In the genomic region with DNA sequence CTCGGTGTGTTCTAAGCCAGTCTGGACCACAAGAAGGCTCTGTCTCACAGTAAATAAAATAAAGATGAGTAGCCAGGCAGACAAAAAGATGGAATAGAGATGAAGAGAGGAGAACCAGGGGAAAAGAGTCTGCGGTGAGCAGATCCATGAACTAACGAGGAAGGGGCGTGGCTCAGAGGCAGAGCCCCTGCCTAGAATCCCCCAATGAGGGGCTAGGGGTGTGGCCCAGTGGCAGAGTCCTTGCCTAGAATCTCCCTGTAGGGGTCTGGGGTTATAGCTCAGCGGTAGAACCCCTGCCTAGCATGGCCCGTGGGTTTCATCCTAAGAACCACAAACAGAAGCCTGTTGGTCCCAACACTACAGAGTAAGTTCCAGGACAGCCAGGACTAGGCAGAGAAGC, we compare ENCODE assay signal across 11 mouse cellular contexts. TPM values are rescaled to one million over a fixed set of nuclear protein-coding genes. Genes with fewer than 3 reads are reported as not detected.
DNase-seq lines count a peak whose midpoint lies in the region; ATAC-seq and TF ChIP-seq lines count a peak whose summit lies in the region.
"Had no signal": no experiment of that assay in that cellular context is flagged by ENCODE, and none has a peak within 500 bp of the region (broad histone marks: within the 10 kb centered on the region; RNA-seq: fewer than 3 reads in every experiment).

No protein-coding gene starts in this region.

- DNase-seq in kidney, postnatal 36 days: no peak
- DNase-seq in layer of hippocampus, adult 18-20 months (ENCODE audit: low spot score in 2 of 2): no peak
- DNase-seq in testis, postnatal 14 days (ENCODE audit: low spot score): no peak

- ATAC-seq in forebrain, embryonic 12.5 days (ENCODE audit: low FRiP score): no peak
- no peak for ATAC-seq in forebrain, embryonic 15.5 days (replicated peaks)
- ATAC-seq in kidney, embryonic 15.5 days (replicated peaks; ENCODE audit: low FRiP score): no peak
- no peak for ATAC-seq in embryonic facial prominence, embryonic 15.5 days (ENCODE audit: insufficient number of reproducible peaks, low FRiP score, low TSS enrichment, low read depth)

- H3K36me3 ChIP-seq in forebrain, embryonic 12.5 days (replicated peaks): peaks cover 18% of the 10 kb centered on the region
- H3K36me3 ChIP-seq in forebrain, embryonic 15.5 days: peaks cover 7% of the 10 kb centered on the region; the same call in 1 of the 2 replicates
- peaks cover 30% of the 10 kb centered on the region for H3K36me3 ChIP-seq in kidney, embryonic 15.5 days
- H3K36me3 ChIP-seq in E14TG2a.4 (ENCODE audit: insufficient read depth, low read length): peaks cover 23% of the 10 kb centered on the region
- H3K36me3 ChIP-seq in embryonic facial prominence, embryonic 15.5 days: peaks cover 30% of the 10 kb centered on the region

- H3K27ac ChIP-seq in forebrain, embryonic 12.5 days: no peak overlapping the region
- H3K27ac ChIP-seq in forebrain, embryonic 15.5 days (replicated peaks): no peak overlapping the region
- no peak overlapping the region for H3K27ac ChIP-seq in kidney, embryonic 15.5 days
- H3K27ac ChIP-seq in embryonic facial prominence, embryonic 15.5 days (replicated peaks): no peak overlapping the region

- H3K9ac ChIP-seq in forebrain, embryonic 12.5 days: no peak overlapping the region
- H3K9ac ChIP-seq in forebrain, embryonic 15.5 days (replicated peaks): no peak overlapping the region
- no peak overlapping the region for H3K9ac ChIP-seq in kidney, embryonic 15.5 days
- H3K9ac ChIP-seq in embryonic facial prominence, embryonic 15.5 days: no peak overlapping the region

- peak overlapping the region; percentile 21; the same call in 1 of the 2 replicates for H3K4me2 ChIP-seq in forebrain, embryonic 12.5 days
- H3K4me2 ChIP-seq in forebrain, embryonic 15.5 days (replicated peaks): no peak overlapping the region
- H3K4me2 ChIP-seq in kidney, embryonic 15.5 days: 0 out of 2 replicates have a peak overlapping the region, but pooled peaks have one; percentile 7
- H3K4me2 ChIP-seq in embryonic facial prominence, embryonic 15.5 days (replicated peaks): peak overlapping the region; percentile 31

- no peak for TF ChIP-seq CTCF in E14TG2a.4 (conservative IDR thresholded peaks at IDR 0.05; ENCODE audit: low read length)

- H3K27me3 ChIP-seq in forebrain, embryonic 12.5 days: 0 out of 2 replicates have a peak, but pooled peaks cover 4% of the 10 kb centered on the region
- no peaks in the 10 kb centered on the region for H3K27me3 ChIP-seq in forebrain, embryonic 15.5 days
- no peaks in the 10 kb centered on the region for H3K27me3 ChIP-seq in kidney, embryonic 15.5 days
- no peaks in the 10 kb centered on the region for H3K27me3 ChIP-seq in E14TG2a.4 (ENCODE audit: insufficient read depth, low read length)
- no peaks in the 10 kb centered on the region for H3K27me3 ChIP-seq in embryonic facial prominence, embryonic 15.5 days

- no peaks in the 10 kb centered on the region for H3K9me3 ChIP-seq in forebrain, embryonic 12.5 days
- H3K9me3 ChIP-seq in forebrain, embryonic 15.5 days: no peaks in the 10 kb centered on the region
- H3K9me3 ChIP-seq in kidney, embryonic 15.5 days (replicated peaks): no peaks in the 10 kb centered on the region
- H3K9me3 ChIP-seq in E14TG2a.4 (ENCODE audit: low read length): no peaks in the 10 kb centered on the region
- H3K9me3 ChIP-seq in embryonic facial prominence, embryonic 15.5 days (replicated peaks): no peaks in the 10 kb centered on the region

- peaks cover 45% of the 10 kb centered on the region for H3K4me1 ChIP-seq in forebrain, embryonic 12.5 days
- peaks cover 39% of the 10 kb centered on the region for H3K4me1 ChIP-seq in forebrain, embryonic 15.5 days
- peaks cover 43% of the 10 kb centered on the region for H3K4me1 ChIP-seq in kidney, embryonic 15.5 days
- H3K4me1 ChIP-seq in E14TG2a.4 (replicated peaks; ENCODE audit: low read depth, low read length): peaks cover 80% of the 10 kb centered on the region
- H3K4me1 ChIP-seq in embryonic facial prominence, embryonic 15.5 days: peaks cover 49% of the 10 kb centered on the region

- WGBS in forebrain, embryonic 12.5 days: 24% methylated on average over 6 of the region's 6 CpGs
- 36% methylated on average over 6 of the region's 6 CpGs for WGBS in forebrain, embryonic 15.5 days
- 41% methylated on average over 6 of the region's 6 CpGs for WGBS in kidney, embryonic 15.5 days
- WGBS in embryonic facial prominence, embryonic 15.5 days: 27% methylated on average over 6 of the region's 6 CpGs

- H3K4me3 ChIP-seq in forebrain, embryonic 12.5 days (replicated peaks): no peak overlapping the region
- H3K4me3 ChIP-seq in forebrain, embryonic 15.5 days: no peak overlapping the region
- no peak overlapping the region for H3K4me3 ChIP-seq in kidney, embryonic 15.5 days (replicated peaks)
- peak overlapping the region; percentile 80 for H3K4me3 ChIP-seq in E14TG2a.4 (replicated peaks; ENCODE audit: low read length)
- no peak overlapping the region for H3K4me3 ChIP-seq in embryonic facial prominence, embryonic 15.5 days (replicated peaks)

RNA-seq across cellular contexts. Expression of a gene that starts 0.8 kb away (rescaled TPM):
- 167 and 175 TPM in 2 replicates for polyA plus RNA-seq in forebrain, embryonic 12.5 days (2016; fragmentation: Nextera tagmentation; extraction: Ambion mirVana)
- 142 and 144 TPM in 2 replicates for polyA plus RNA-seq in forebrain, embryonic 15.5 days (2015; fragmentation: Nextera tagmentation; extraction: Ambion mirVana)
- 165 and 167 TPM in 2 replicates for polyA plus RNA-seq in kidney, embryonic 15.5 days (2015; fragmentation: Nextera tagmentation; extraction: Ambion mirVana)
- 146 and 159 TPM in 2 replicates for polyA plus RNA-seq in embryonic facial prominence, embryonic 15.5 days (2015; fragmentation: Nextera tagmentation; extraction: Ambion mirVana)
- 10 to 100 TPM; 34.6 to 37.7 TPM for total RNA-seq in layer of hippocampus, adult 18-20 months (2021)

RNA-seq across cellular contexts. Expression of a gene that starts 2.4 kb away (rescaled TPM):
- polyA plus RNA-seq in forebrain, embryonic 12.5 days (2016; fragmentation: Nextera tagmentation; extraction: Ambion mirVana): 28.7 and 30.7 TPM in 2 replicates
- polyA plus RNA-seq in forebrain, embryonic 15.5 days (2015; fragmentation: Nextera tagmentation; extraction: Ambion mirVana): 19.4 and 19.6 TPM in 2 replicates
- 37.6 and 40.8 TPM in 2 replicates for polyA plus RNA-seq in kidney, embryonic 15.5 days (2015; fragmentation: Nextera tagmentation; extraction: Ambion mirVana)
- polyA plus RNA-seq in embryonic facial prominence, embryonic 15.5 days (2015; fragmentation: Nextera tagmentation; extraction: Ambion mirVana): 40.6 and 42.0 TPM in 2 replicates
- total RNA-seq in layer of hippocampus, adult 18-20 months (2021): 10 to 100 TPM; 13.5 to 15.4 TPM

RNA-seq across cellular contexts. Expression of a gene that starts 16.4 kb away (rescaled TPM):
- 0.50 TPM in 1 of 2 replicates, not detected in the other for polyA plus RNA-seq in forebrain, embryonic 12.5 days (2016; fragmentation: Nextera tagmentation; extraction: Ambion mirVana)
- 0.68 and 1.4 TPM in 2 replicates for polyA plus RNA-seq in forebrain, embryonic 15.5 days (2015; fragmentation: Nextera tagmentation; extraction: Ambion mirVana)
- not detected in 2 replicates for polyA plus RNA-seq in kidney, embryonic 15.5 days (2015; fragmentation: Nextera tagmentation; extraction: Ambion mirVana)
- polyA plus RNA-seq in embryonic facial prominence, embryonic 15.5 days (2015; fragmentation: Nextera tagmentation; extraction: Ambion mirVana): 2.0 and 4.8 TPM in 2 replicates
- under 1 TPM in 1 of 2 experiments, not detected in 1; 0.50 TPM for total RNA-seq in layer of hippocampus, adult 18-20 months (2021)
- total RNA-seq: hematopoietic stem cell, adult 5-6 weeks; liver, adult 2 months had no signal
- polyA plus RNA-seq: C2C12; liver, adult 2 months had no signal

RNA-seq across cellular contexts. Expression of a gene that starts 22.6 kb away (rescaled TPM):
- 5,523 and 5,537 TPM in 2 replicates for polyA plus RNA-seq in forebrain, embryonic 12.5 days (2016; fragmentation: Nextera tagmentation; extraction: Ambion mirVana)
- 6,132 and 6,335 TPM in 2 replicates for polyA plus RNA-seq in forebrain, embryonic 15.5 days (2015; fragmentation: Nextera tagmentation; extraction: Ambion mirVana)
- 4,509 and 4,690 TPM in 2 replicates for polyA plus RNA-seq in kidney, embryonic 15.5 days (2015; fragmentation: Nextera tagmentation; extraction: Ambion mirVana)
- 4,629 and 4,755 TPM in 2 replicates for polyA plus RNA-seq in embryonic facial prominence, embryonic 15.5 days (2015; fragmentation: Nextera tagmentation; extraction: Ambion mirVana)
- total RNA-seq in layer of hippocampus, adult 18-20 months (2021): 100 to 1,000 TPM; 230 to 234 TPM

RNA-seq across cellular contexts. Expression of a gene that starts 23.6 kb away (rescaled TPM):
- 0.32 and 0.65 TPM in 2 replicates for polyA plus RNA-seq in forebrain, embryonic 12.5 days (2016; fragmentation: Nextera tagmentation; extraction: Ambion mirVana)
- polyA plus RNA-seq in forebrain, embryonic 15.5 days (2015; fragmentation: Nextera tagmentation; extraction: Ambion mirVana): not detected in 2 replicates
- 1.1 and 1.4 TPM in 2 replicates for polyA plus RNA-seq in kidney, embryonic 15.5 days (2015; fragmentation: Nextera tagmentation; extraction: Ambion mirVana)
- polyA plus RNA-seq in embryonic facial prominence, embryonic 15.5 days (2015; fragmentation: Nextera tagmentation; extraction: Ambion mirVana): 3.7 and 4.9 TPM in 2 replicates
- not detected for total RNA-seq in layer of hippocampus, adult 18-20 months (2021)
- total RNA-seq: liver, adult 2 months had no signal
- polyA plus RNA-seq: liver, adult 2 months had no signal
